Mouse (Mus musculus) hindbrain, embryonic 15.5 days (tissue): ENCODE data around the gene Xylb. TPM values are rescaled to one million over a fixed set of nuclear protein-coding genes. Genes with fewer than 3 reads are reported as not detected.

Source experiments
- ATAC-seq: fragments of 200-750 bp; cut with Nextera tagmentation; 2 replicates; pipeline ENCODE4 v1.8.0; 2017; ENCODE audit warnings: low read depth, moderate number of reproducible peaks, moderate TSS enrichment; ENCODE audit not compliant: low FRiP score
- H3K27ac ChIP-seq: fragments of 300-500 bp; sonication (generic); replicated peaks from 2 replicates; pipeline ENCODE4 v1.5.1; 2015; ENCODE audit warnings: mild to moderate bottlenecking, inconsistent platforms
- H3K27me3 ChIP-seq: fragments of 300-500 bp; sonication (generic); 2 replicates; pipeline ENCODE4 v1.6.1; 2015; ENCODE audit warnings: control low read depth, inconsistent platforms
- H3K36me3 ChIP-seq: fragments of 300-500 bp; sonication (generic); 2 replicates; pipeline ENCODE4 v1.6.1; 2015; ENCODE audit warnings: control low read depth, inconsistent platforms
- H3K4me1 ChIP-seq: fragments of 300-500 bp; sonication (generic); replicated peaks from 2 replicates; pipeline ENCODE4 v1.6.1; 2015; ENCODE audit warnings: control low read depth, inconsistent platforms
- H3K4me2 ChIP-seq: fragments of 300-500 bp; sonication (generic); 2 replicates; pipeline ENCODE4 v1.6.1; 2015; ENCODE audit warnings: moderate library complexity, mild to moderate bottlenecking, inconsistent platforms
- H3K4me3 ChIP-seq: fragments of 300-500 bp; sonication (generic); 2 replicates; pipeline ENCODE4 v1.5.1; 2015; ENCODE audit warnings: mild to moderate bottlenecking, inconsistent platforms
- H3K9ac ChIP-seq: fragments of 300-500 bp; sonication (generic); 2 replicates; pipeline ENCODE4 v1.6.1; 2015; ENCODE audit warnings: inconsistent platforms
- H3K9me3 ChIP-seq: fragments of 300-500 bp; sonication (generic); 2 replicates; pipeline ENCODE4 v1.6.1; 2016; ENCODE audit warnings: control low read depth, inconsistent platforms
- WGBS: fragments of 180-500 bp; shearing (Covaris S2); methylation state at CpG from one replicate; pipeline ENCODE4 v1.1.7; 2015; 5-methylcytosine and 5-hydroxymethylcytosine counted together
- polyA plus RNA-seq: library from polyadenylated mRNA; unstranded; fragments of >200 nt; fragmentation: Nextera tagmentation; extraction: Ambion mirVana; gene quantifications from 2 replicates; pipeline ENCODE4 v1.2.1, GENCODE M21; 2015

The Xylb gene
- polyA plus RNA-seq, 1 experiment from 2014 or later, result 3.8 TPM

GRCm38 (mm10) chr9:119330186-119330963 is 26.8 kb upstream of the Xylb start:
- H3K4me1 ChIP-seq, result no peaks in the 10 kb centered on the region
- no peaks in the 10 kb centered on the region for H3K36me3 ChIP-seq
- ATAC-seq, result no peak
- no peak overlapping the region for H3K9ac ChIP-seq
- no peaks in the 10 kb centered on the region for H3K9me3 ChIP-seq
- H3K27ac ChIP-seq, result no peak overlapping the region
- H3K4me3 ChIP-seq, result no peak overlapping the region
- no peak overlapping the region for H3K4me2 ChIP-seq
- 90% methylated on average over 15 of the region's 15 CpGs for WGBS
- H3K27me3 ChIP-seq, result no peaks in the 10 kb centered on the region

DNA sequence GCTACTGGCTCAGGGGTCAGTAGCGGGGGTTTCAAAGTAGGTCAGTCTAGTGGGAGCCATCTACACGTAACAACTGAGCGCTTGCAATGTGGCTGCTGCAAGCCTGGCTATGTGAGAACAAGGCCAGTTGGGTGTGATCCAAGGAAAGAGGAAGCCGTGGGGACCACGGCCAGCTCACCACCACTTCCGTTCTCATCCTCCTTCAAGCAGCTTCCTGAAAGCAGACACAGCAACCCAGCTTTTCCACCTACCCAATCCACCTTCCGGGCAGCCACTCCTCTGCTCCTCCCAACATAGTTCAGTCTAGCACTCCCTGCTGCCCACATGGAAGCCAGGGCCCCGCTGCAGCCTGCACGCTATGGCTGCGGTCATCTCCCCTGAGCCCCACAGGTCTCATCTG is 22.9 kb upstream of the Xylb start:
- no peak overlapping the region for H3K9ac ChIP-seq
- H3K36me3 ChIP-seq, result no peaks in the 10 kb centered on the region
- H3K4me3 ChIP-seq, result no peak overlapping the region
- no peak overlapping the region for H3K27ac ChIP-seq
- no peak overlapping the region for H3K4me2 ChIP-seq
- WGBS, result 70% methylated on average over 10 of the region's 10 CpGs
- no peaks in the 10 kb centered on the region for H3K9me3 ChIP-seq
- ATAC-seq, result no peak
- H3K4me1 ChIP-seq, result peaks cover 4% of the 10 kb centered on the region; the same call in 1 of the 2 replicates
- H3K27me3 ChIP-seq, result 0 out of 2 replicates have a peak, but pooled peaks cover 4% of the 10 kb centered on the region

DNA sequence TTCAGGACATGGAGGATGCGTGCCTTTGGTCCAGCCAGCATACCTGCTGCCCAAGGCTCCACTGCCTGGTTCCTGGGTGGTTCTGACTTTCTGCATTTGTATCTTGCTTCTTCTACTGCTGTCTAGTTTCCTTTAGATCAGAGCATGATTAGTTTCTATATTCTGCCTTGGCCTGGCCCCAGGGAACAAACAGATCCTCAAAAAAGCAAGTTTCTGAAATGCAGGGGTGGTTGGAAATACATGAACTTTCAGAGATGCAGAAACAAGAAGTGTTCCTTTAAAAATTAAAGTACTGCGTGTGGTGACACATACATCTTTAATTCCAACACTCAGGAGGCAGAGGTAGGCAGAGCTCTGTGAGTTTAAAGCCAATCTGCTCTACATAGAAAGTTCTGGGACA is 22.3 kb upstream of the Xylb start:
- Histone ChIP-seq H3K27ac (no peak overlapping the region), H3K4me3 (no peak overlapping the region), H3K9me3 (no peaks in the 10 kb centered on the region), H3K27me3 (0 out of 2 replicates have a peak, but pooled peaks cover 4% of the 10 kb centered on the region), H3K9ac (no peak overlapping the region), H3K4me2 (no peak overlapping the region), H3K36me3 (no peaks in the 10 kb centered on the region), H3K4me1 (peaks cover 9% of the 10 kb centered on the region)
- ATAC-seq, result no peak
- WGBS, result 87% methylated on average over 2 of the region's 2 CpGs

GRCm38 (mm10) chr9:119335571-119335970 is 21.6 kb upstream of the Xylb start:
- WGBS, result 82% methylated on average over 4 of the region's 4 CpGs
- no peak for ATAC-seq
- peaks cover 16% of the 10 kb centered on the region for H3K4me1 ChIP-seq
- H3K4me2 ChIP-seq, result no peak overlapping the region
- H3K9ac ChIP-seq, result no peak overlapping the region
- H3K27ac ChIP-seq, result no peak overlapping the region
- 0 out of 2 replicates have a peak, but pooled peaks cover 4% of the 10 kb centered on the region for H3K27me3 ChIP-seq
- no peak overlapping the region for H3K4me3 ChIP-seq
- no peaks in the 10 kb centered on the region for H3K36me3 ChIP-seq
- H3K9me3 ChIP-seq, result no peaks in the 10 kb centered on the region

DNA sequence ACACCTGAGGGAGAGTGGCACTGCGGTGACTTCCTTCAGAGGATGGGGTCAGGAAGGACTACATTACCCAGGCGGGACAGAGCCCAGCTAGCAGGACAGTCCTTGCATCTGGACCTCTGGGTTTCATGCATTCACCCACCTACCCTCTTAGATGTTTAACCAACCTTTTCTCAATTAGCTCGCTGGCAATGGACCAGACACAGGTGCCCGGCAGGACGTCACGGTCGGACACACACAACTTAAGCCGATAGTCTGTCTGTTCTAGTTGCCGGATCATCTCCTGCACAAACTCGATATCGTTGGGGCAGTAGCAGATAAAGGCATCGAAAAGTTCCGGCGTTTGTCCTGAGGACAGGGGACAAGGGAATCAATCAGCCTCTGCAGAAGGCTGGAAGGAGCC is 19.3 kb upstream of the Xylb start:
- WGBS, result 93% methylated on average over 14 of the region's 14 CpGs
- no peak for ATAC-seq
- no peak overlapping the region for H3K4me2 ChIP-seq
- 0 out of 2 replicates have a peak, but pooled peaks cover 4% of the 10 kb centered on the region for H3K27me3 ChIP-seq
- H3K27ac ChIP-seq, result no peak overlapping the region
- H3K36me3 ChIP-seq, result no peaks in the 10 kb centered on the region
- peaks cover 31% of the 10 kb centered on the region for H3K4me1 ChIP-seq
- no peak overlapping the region for H3K4me3 ChIP-seq
- H3K9me3 ChIP-seq, result no peaks in the 10 kb centered on the region
- no peak overlapping the region for H3K9ac ChIP-seq

- Histone ChIP-seq H3K9ac (no peak overlapping the region), H3K9me3 (no peaks in the 10 kb centered on the region), H3K27ac (no peak overlapping the region), H3K4me1 (peaks cover 33% of the 10 kb centered on the region), H3K4me2 (no peak overlapping the region), H3K4me3 (no peak overlapping the region), H3K27me3 (0 out of 2 replicates have a peak, but pooled peaks cover 4% of the 10 kb centered on the region), H3K36me3 (no peaks in the 10 kb centered on the region)
- no peak for ATAC-seq
- WGBS, result 91% methylated on average over 3 of the region's 3 CpGs
Measured at GRCm38 (mm10) chr9:119338350-119338749, 18.8 kb upstream of the Xylb start.

DNA sequence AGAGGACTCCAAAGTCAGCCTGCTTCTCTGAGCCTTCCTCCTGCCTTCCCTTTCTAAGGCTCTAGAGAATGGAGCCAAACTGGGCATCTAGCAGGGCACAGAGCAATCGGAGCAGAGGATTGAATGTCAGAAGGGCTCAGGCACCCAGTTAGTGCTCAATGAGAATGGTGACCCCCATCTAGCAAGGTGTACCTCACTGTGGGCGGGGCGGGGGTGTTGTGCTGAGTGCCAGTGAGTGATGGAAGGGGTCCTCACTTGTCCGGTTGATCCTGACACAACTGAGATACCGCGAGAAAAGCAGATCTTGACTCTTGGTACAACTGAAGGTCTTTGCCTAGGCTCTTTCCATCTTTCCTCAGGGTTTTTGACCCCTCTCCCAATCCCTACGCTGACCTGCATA is 18.1 kb upstream of the Xylb start:
- H3K4me1 ChIP-seq, result peaks cover 33% of the 10 kb centered on the region
- H3K4me3 ChIP-seq, result peak overlapping the region; percentile 93
- H3K4me2 ChIP-seq, result peak overlapping the region; percentile 83
- 58% methylated on average over 7 of the region's 7 CpGs for WGBS
- H3K27ac ChIP-seq, result no peak overlapping the region
- peak overlapping the region; percentile 29; the same call in 1 of the 2 replicates for H3K9ac ChIP-seq
- no peak for ATAC-seq
- 0 out of 2 replicates have a peak, but pooled peaks cover 4% of the 10 kb centered on the region for H3K27me3 ChIP-seq
- H3K36me3 ChIP-seq, result peaks cover 6% of the 10 kb centered on the region; the same call in 1 of the 2 replicates
- no peaks in the 10 kb centered on the region for H3K9me3 ChIP-seq

DNA sequence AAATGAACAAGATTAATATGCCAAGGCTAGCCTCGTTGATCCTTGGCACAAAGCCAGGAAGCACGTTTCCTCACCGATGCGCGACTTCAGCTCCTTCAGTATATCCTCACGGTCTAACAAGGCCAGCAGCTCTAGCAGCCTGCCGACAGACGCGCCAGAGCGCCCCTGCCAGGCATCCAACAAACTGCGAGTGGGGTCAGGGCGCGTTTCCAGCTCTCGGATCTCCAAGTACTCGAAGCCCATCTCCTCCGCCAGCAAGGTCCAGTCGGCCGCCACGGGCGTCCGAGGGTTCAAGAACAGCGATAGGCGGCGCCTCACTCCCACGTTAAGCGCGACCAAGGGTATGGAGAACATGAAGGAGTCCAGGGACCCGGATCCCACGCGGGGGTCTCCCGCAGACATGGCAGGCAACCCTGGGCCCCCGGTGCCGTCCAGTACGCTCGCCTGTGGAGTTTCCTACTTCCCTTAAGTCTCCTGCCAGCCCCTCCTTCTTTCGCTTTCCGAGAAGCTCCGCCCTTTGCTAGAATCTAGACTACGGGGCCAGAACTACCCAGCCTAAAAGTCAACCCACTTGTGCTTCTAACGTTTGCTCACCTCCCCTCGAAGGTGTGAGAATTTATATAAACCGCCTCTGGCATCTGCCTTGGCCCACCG is 17.5 kb upstream of the Xylb start, which contains the start of gene Acaa1a:
Gene Acaa1a (plus strand): TSS at position 119 of the 654 bp plus-strand sequence.
- H3K4me1 ChIP-seq, result peaks cover 33% of the 10 kb centered on the region
- peaks cover 11% of the 10 kb centered on the region for H3K36me3 ChIP-seq
- ATAC-seq, result no peak
- WGBS, result 1% methylated on average over 43 of the region's 43 CpGs
- peak within 1 kb of the TSS; percentile 83 for H3K4me2 ChIP-seq
- H3K9ac ChIP-seq, result peak within 1 kb of the TSS; percentile 94
- peak within 1 kb of the TSS; percentile 92 for H3K27ac ChIP-seq
- 0 out of 2 replicates have a peak, but pooled peaks cover 4% of the 10 kb centered on the region for H3K27me3 ChIP-seq
- no peaks in the 10 kb centered on the region for H3K9me3 ChIP-seq
- H3K4me3 ChIP-seq, result peak within 1 kb of the TSS; percentile 93

DNA sequence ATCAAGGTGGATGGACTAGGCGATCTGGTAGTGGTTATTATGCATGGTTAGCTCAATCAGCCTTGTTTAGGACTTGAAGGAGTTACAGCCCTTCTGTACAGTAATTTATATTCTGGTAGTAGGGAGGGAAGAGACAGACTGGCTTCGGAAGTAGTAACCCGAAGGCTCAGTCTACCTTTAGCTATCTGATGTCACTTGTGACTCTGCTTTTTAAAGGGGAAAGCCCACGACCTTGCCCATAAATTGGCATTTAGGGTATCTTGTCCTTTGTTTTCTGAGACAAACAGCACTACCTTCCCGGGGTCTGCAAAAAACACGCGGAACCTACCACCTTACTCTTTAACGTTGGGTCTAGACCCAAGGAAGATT is 17.0 kb upstream of the Xylb start:
- H3K9ac ChIP-seq, result peak overlapping the region; percentile 94; the same call in 1 of the 2 replicates
- 7% methylated on average over 8 of the region's 8 CpGs for WGBS
- H3K4me3 ChIP-seq, result peak overlapping the region; percentile 93
- no peak for ATAC-seq
- H3K36me3 ChIP-seq, result peaks cover 15% of the 10 kb centered on the region
- peak overlapping the region; percentile 83 for H3K4me2 ChIP-seq
- no peaks in the 10 kb centered on the region for H3K9me3 ChIP-seq
- peak overlapping the region; percentile 92 for H3K27ac ChIP-seq
- peaks cover 33% of the 10 kb centered on the region for H3K4me1 ChIP-seq
- 0 out of 2 replicates have a peak, but pooled peaks cover 4% of the 10 kb centered on the region for H3K27me3 ChIP-seq

GRCm38 (mm10) chr9:119340909-119341816 is 16.0 kb upstream of the Xylb start, which contains the start of gene Myd88:
Gene Myd88 (minus strand): TSS chr9:119341411.
- peak; percentile 97 for ATAC-seq
- Histone ChIP-seq H3K27me3 (0 out of 2 replicates have a peak, but pooled peaks cover 4% of the 10 kb centered on the region), H3K36me3 (peaks cover 24% of the 10 kb centered on the region), H3K9ac (peak within 1 kb of the TSS; percentile 94), H3K9me3 (no peaks in the 10 kb centered on the region), H3K4me1 (peaks cover 33% of the 10 kb centered on the region), H3K4me2 (peak within 1 kb of the TSS; percentile 83), H3K27ac (peak within 1 kb of the TSS; percentile 92), H3K4me3 (peak within 1 kb of the TSS; percentile 93)
- WGBS, result under 1% methylated on average over 52 of the region's 68 CpGs

DNA sequence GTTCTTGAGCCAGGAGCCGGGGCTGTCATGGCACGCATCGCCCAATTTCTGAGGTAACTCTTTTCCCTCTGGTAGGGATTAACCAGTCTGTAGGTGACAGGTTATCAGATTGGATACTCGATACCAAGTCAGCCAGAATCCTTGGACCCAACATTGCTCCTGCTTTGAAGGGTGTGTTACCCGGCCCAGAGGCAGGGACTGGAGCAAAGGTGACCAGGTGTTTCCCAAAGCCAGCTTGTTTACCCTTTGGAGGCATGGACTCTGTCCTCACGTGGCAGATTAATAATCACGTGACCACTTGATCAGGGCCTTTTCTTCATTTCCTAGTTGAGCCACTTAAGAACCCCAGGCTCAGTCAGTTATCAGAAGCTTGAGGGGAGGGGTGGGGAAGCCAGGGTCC is 14.5 kb upstream of the Xylb start:
- Histone ChIP-seq H3K4me1 (peaks cover 33% of the 10 kb centered on the region), H3K4me2 (peak overlapping the region; percentile 83; the same call in 1 of the 2 replicates), H3K27ac (no peak overlapping the region), H3K36me3 (peaks cover 37% of the 10 kb centered on the region), H3K9me3 (no peaks in the 10 kb centered on the region), H3K27me3 (0 out of 2 replicates have a peak, but pooled peaks cover 4% of the 10 kb centered on the region), H3K9ac (no peak overlapping the region; the same call in 1 of the 2 replicates), H3K4me3 (peak overlapping the region; percentile 93; the same call in 1 of the 2 replicates)
- 92% methylated on average over 7 of the region's 7 CpGs for WGBS
- no peak for ATAC-seq
